Mouse (Mus musculus) lung, embryonic 14.5 days (tissue): ENCODE results near the gene Togaram2. TPM values are rescaled to one million over a fixed set of nuclear protein-coding genes. Genes with fewer than 3 reads are reported as not detected.
"Not testable (repeated sequence)": the region's sequence is repeated elsewhere in the genome, so short reads cannot be mapped to it uniquely, and the experiment has no call there.

Experiments
- ATAC-seq: fragments of 200-750 bp; cut with Nextera tagmentation; 2 replicates; pipeline ENCODE4 v1.8.0; 2017; ENCODE audit warnings: mild to moderate bottlenecking, moderate TSS enrichment, moderate library complexity; ENCODE audit not compliant: insufficient read depth
- DNase-seq: peaks from one replicate; pipeline ENCODE4 v3.0.0-alpha.2; 2015
- H3K27ac ChIP-seq: fragments of 300-500 bp; sonication (generic); 2 replicates; pipeline ENCODE4 v1.5.1; 2014; ENCODE audit warnings: low read depth, mild to moderate bottlenecking, moderate library complexity
- H3K27me3 ChIP-seq: fragments of 300-500 bp; sonication (generic); 2 replicates; pipeline ENCODE4 v1.6.1; 2014; ENCODE audit warnings: low read length, control low read depth; ENCODE audit not compliant: insufficient read depth
- H3K36me3 ChIP-seq: fragments of 300-500 bp; sonication (generic); 2 replicates; pipeline ENCODE4 v1.6.1; 2014; ENCODE audit warnings: control low read depth; ENCODE audit not compliant: insufficient read depth
- H3K4me1 ChIP-seq: fragments of 300-500 bp; sonication (generic); 2 replicates; pipeline ENCODE4 v1.6.1; 2014; ENCODE audit warnings: antibody characterized with exemption, control low read depth; ENCODE audit not compliant: insufficient read depth
- H3K4me2 ChIP-seq: fragments of 300-500 bp; sonication (generic); 2 replicates; pipeline ENCODE4 v1.6.1; 2014; ENCODE audit warnings: mild to moderate bottlenecking
- H3K4me3 ChIP-seq: fragments of 300-500 bp; sonication (generic); 2 replicates; pipeline ENCODE4 v1.5.1; 2014; ENCODE audit warnings: low read depth, low read length
- H3K9ac ChIP-seq: fragments of 300-500 bp; sonication (generic); 2 replicates; pipeline ENCODE4 v1.6.1; 2014
- H3K9me3 ChIP-seq: fragments of 300-500 bp; sonication (generic); 2 replicates; pipeline ENCODE4 v1.6.1; 2016; ENCODE audit warnings: low read depth, low read length, control low read depth
- CTCF ChIP-seq: IDR thresholded peaks from 2 replicates; pipeline ENCODE4 v1.5.1; 2016; ENCODE audit warnings: antibody characterized with exemption, low read depth
- WGBS: fragments of 180-500 bp; shearing (Covaris S2); extraction: QIAGEN DNeasy Blood & Tissue Kit; methylation state at CpG from one replicate; pipeline ENCODE4 v1.1.7; 2014; 5-methylcytosine and 5-hydroxymethylcytosine counted together
- polyA plus RNA-seq: library from polyadenylated mRNA; unstranded; fragments of >200 nt; fragmentation: Nextera tagmentation; extraction: Ambion mirVana; gene quantifications from 2 replicates; pipeline ENCODE4 v1.2.1, GENCODE M21; 2014

Togaram2 gene
- polyA plus RNA-seq, 1 experiment from 2014 or later = 0.51 TPM

GRCm38 (mm10) chr17:71749616-71750168 lies 76.6 kb downstream of the Togaram2 start:
- H3K9ac ChIP-seq = no peak overlapping the region
- DNase-seq = no peak
- H3K27me3 ChIP-seq = no peaks in the 10 kb centered on the region
- no peak for TF ChIP-seq CTCF
- H3K4me3 ChIP-seq = no peak overlapping the region
- H3K27ac ChIP-seq = no peak overlapping the region
- H3K9me3 ChIP-seq = no peaks in the 10 kb centered on the region
- no peak for ATAC-seq
- WGBS = 70% methylated on average over 9 of the region's 9 CpGs
- no peak overlapping the region for H3K4me2 ChIP-seq
- no peaks in the 10 kb centered on the region for H3K36me3 ChIP-seq
- H3K4me1 ChIP-seq = no peaks in the 10 kb centered on the region

- H3K27me3 ChIP-seq = no peaks in the 10 kb centered on the region
- H3K9me3 ChIP-seq = no peaks in the 10 kb centered on the region
- WGBS = 77% methylated on average over 10 of the region's 10 CpGs
- no peak within 1 kb of the TSS for H3K4me3 ChIP-seq
- no peak for TF ChIP-seq CTCF
- DNase-seq (no peak), ATAC-seq (no peak)
- no peak within 1 kb of the TSS for H3K27ac ChIP-seq
- no peak within 1 kb of the TSS for H3K9ac ChIP-seq
- no peaks in the 10 kb centered on the region for H3K4me1 ChIP-seq
- no peaks in the 10 kb centered on the region for H3K36me3 ChIP-seq
- no peak within 1 kb of the TSS for H3K4me2 ChIP-seq
Observed at GRCm38 (mm10) chr17:71752831-71753230, 79.8 kb downstream of the Togaram2 start, which contains the start of gene Pcare. Pcare (minus strand) TSS chr17:71752894.

- 79% methylated on average over 7 of the region's 7 CpGs for WGBS
- no peaks in the 10 kb centered on the region for H3K27me3 ChIP-seq
- H3K9ac ChIP-seq = no peak overlapping the region
- no peaks in the 10 kb centered on the region for H3K36me3 ChIP-seq
- DNase-seq (no peak), ATAC-seq (no peak)
- no peak overlapping the region for H3K27ac ChIP-seq
- no peak overlapping the region for H3K4me2 ChIP-seq
- TF ChIP-seq CTCF = no peak
- H3K9me3 ChIP-seq = no peaks in the 10 kb centered on the region
- H3K4me3 ChIP-seq = no peak overlapping the region
- no peaks in the 10 kb centered on the region for H3K4me1 ChIP-seq
Observed at GRCm38 (mm10) chr17:71760536-71760935, 87.5 kb downstream of the Togaram2 start.

- H3K27ac ChIP-seq, H3K27me3 ChIP-seq, H3K9ac ChIP-seq, H3K4me2 ChIP-seq, H3K9me3 ChIP-seq, ATAC-seq, H3K4me1 ChIP-seq, H3K36me3 ChIP-seq, DNase-seq, H3K4me3 ChIP-seq: not testable (repeated sequence)
- WGBS = 66% methylated on average over 1 of the region's 1 CpGs
Observed at GRCm38 (mm10) chr17:71768173-71768572, 95.1 kb downstream of the Togaram2 start, which contains the start of gene Clip4. Clip4 (plus strand) TSS chr17:71768473.

GRCm38 (mm10) chr17:71769564-71769963 lies 96.5 kb downstream of the Togaram2 start:
- Histone ChIP-seq H3K4me2 (no peak overlapping the region), H3K4me1 (no peaks in the 10 kb centered on the region), H3K9ac (no peak overlapping the region), H3K27ac (no peak overlapping the region), H3K36me3 (no peaks in the 10 kb centered on the region), H3K27me3 (no peaks in the 10 kb centered on the region), H3K9me3 (no peaks in the 10 kb centered on the region), H3K4me3 (no peak overlapping the region)
- 55% methylated on average over 6 of the region's 6 CpGs for WGBS
- TF ChIP-seq CTCF = no peak
- ATAC-seq = no peak
- no peak for DNase-seq

GRCm38 (mm10) chr17:71770696-71771095 lies 97.6 kb downstream of the Togaram2 start:
- Histone ChIP-seq H3K9ac (no peak overlapping the region), H3K4me2 (no peak overlapping the region), H3K27ac (no peak overlapping the region), H3K36me3 (no peaks in the 10 kb centered on the region), H3K9me3 (no peaks in the 10 kb centered on the region), H3K4me1 (no peaks in the 10 kb centered on the region), H3K27me3 (no peaks in the 10 kb centered on the region), H3K4me3 (no peak overlapping the region)
- TF ChIP-seq CTCF = no peak
- DNase-seq (no peak), ATAC-seq (no peak)
- WGBS = 89% methylated on average over 3 of the region's 3 CpGs

- no peak overlapping the region for H3K9ac ChIP-seq
- DNase-seq (no peak), ATAC-seq (no peak)
- no peaks in the 10 kb centered on the region for H3K36me3 ChIP-seq
- no peak for TF ChIP-seq CTCF
- H3K4me2 ChIP-seq = no peak overlapping the region
- 64% methylated on average over 4 of the region's 4 CpGs for WGBS
- peaks cover 9% of the 10 kb centered on the region; the same call in 1 of the 2 replicates for H3K9me3 ChIP-seq
- H3K4me3 ChIP-seq = no peak overlapping the region
- no peak overlapping the region for H3K27ac ChIP-seq
- no peaks in the 10 kb centered on the region for H3K4me1 ChIP-seq
- no peaks in the 10 kb centered on the region for H3K27me3 ChIP-seq
Observed at GRCm38 (mm10) chr17:71774173-71774572, 101.1 kb downstream of the Togaram2 start.
